Mouse (Mus musculus) adrenal gland, postnatal 36 days (tissue): Measurements from ENCODE around the gene Abhd5. TPM values are rescaled to one million over a fixed set of nuclear protein-coding genes. Genes with fewer than 3 reads are reported as not detected.
A peak's percentile ranks its signal among the peaks of the same experiment; 100 is the strongest.

Source experiments
- DNase-seq, 2 experiments: peaks; one replicate each; pipeline ENCODE4 v3.0.0; 2021; ENCODE audit warnings: mixed read lengths in 1 of 2
- total RNA-seq, 2 experiments: library from RNA; stranded (reverse); gene quantifications; 2 replicates each; pipeline ENCODE4 v1.2.3; 2021

Abhd5 gene
- total RNA-seq, 2 experiments from 2014 or later, result 91.9 to 117 TPM

DNA sequence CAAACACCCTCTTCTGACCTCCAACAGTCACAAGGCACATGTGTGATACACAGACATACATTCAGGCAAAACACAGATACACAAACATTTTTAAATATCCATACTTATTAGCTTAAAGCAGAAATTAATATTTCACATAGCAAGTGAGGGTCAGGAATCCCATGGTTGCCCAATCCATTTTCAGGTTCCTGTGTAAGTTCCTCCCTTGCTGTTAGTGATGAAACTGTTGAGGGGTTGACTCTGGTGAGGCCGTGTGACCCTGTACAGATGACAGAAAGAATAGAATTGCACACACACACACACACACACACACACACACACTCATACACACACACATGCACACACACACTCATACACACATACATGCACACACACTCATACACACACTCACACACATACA is 63.2 kb downstream of the Abhd5 start:
- no peak for DNase-seq

DNA sequence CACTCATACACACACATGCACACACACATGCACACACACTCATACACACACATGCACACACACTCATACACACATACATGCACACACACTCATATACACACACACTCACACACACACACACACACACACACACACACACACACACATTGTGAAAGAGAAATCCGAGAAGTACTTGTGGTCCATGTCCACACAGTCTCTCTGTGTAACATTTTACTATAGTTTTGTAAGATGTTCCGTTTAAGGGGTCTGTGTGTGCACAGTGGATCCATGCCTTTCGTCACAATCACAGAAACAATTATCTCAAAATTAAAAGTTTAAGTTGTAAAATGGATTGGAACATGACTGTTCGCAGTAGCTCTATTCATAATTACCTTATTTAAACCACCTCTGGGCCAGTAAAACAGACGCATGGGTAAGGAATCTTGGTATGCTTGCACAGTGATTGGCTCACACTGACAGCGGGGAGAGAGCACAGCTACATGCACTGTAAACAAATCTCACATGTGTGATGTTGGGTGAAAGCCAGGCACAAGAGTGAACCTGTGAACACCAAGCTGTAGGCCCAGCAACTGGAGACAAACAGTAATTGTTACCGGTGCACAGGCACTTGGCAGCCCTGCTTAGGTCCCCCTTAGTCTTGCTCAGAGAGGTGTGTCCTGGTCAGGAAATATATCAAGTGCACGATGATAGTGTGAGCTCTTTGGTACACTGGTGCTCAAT is 63.8 kb downstream of the Abhd5 start:
- DNase-seq, result no peak

DNA sequence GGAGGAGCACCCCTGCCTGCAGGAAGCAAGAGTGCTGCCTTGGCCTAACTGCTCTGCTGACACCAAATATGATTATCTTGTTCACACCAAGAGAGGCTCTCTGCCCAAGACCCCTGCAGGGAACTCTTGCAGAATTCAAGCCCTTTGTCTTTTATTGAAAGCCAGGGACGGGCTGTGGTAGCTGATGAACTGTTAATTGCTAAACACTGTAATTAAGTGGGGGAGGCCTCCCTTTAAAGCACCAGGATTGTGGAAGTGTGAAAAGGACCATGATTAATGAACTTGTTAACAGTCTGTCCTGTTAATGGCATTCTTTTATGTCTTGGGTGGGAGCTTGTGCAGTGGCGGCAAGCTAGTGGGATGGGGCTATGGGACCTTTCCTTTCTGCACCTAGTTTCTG is 65.2 kb downstream of the Abhd5 start:
- no peak for DNase-seq

DNA sequence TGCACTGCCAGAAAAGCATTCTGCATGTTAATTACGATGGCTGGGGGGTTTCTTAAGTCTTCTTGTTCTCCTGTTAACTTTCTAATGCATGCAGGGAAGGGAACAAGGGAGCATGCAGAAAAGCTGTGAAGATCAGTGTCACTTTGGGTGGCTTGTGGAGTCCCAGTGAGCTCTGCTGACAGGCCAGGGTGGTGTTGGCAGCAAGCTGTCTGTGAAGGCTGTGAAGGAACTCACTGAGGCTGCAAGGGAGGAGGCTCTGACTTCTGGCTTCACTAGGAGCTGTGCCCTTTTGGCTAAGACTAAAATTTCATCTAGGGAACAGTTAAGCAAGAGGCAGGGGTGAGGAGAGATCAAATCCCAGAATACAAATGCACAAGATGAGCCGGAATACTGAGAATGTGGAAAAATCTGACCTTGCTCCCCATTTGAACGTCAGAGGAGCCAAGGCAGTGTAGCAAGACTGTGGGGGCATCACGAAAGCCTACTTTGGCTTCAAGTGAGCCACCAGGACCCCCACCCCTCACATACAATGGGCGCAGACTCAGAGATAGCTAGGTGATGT is 68.9 kb downstream of the Abhd5 start:
- peak in 1 of 2 experiments; percentile 41 for DNase-seq

DNA sequence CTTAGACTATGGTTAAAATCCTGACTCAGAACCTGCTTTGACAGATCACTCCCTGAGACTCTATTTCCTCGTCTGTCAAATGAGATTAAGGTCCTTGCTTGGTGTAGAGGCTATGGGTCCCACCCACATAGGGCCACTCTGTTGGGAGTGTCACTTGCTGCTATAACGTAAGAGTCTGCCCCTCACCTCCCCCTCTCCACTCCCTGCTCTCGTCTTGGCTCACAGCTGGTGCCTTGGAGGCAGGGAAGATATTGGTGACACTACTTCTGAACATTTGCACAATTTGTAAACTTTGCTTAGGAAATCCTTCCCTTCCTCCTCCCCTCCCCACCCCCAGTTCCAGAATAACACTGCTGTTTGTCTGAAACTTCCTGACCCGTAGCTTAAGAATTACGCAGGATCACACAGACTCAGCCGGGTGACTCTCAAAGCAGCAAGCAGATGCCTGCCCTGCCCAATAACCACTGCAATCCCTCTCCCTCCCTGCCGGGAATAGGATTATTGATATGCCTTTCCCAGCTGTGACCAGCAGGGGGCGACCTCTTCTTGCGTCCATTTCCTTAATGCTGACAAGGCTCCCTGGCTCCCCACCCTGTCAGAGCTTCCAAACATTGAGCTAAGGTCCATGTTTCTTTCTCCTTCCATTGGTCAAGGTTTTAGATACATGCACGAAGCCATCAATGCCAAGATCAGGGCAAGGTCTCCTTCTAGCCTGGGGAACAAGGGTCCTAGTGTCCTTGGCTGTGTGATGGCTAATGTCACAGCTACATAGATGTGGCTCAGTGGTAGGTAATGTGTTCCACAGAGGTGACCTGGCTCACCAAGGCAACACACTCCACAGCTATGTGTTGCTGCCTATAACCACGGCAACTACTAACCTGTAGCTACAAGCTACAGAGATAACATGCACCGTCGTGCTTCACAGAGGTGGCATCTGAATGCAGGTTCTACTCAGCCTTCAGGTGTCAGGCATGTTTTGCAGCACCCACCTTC is 69.7 kb downstream of the Abhd5 start:
- peak; percentile 80 to 85 for DNase-seq

DNA sequence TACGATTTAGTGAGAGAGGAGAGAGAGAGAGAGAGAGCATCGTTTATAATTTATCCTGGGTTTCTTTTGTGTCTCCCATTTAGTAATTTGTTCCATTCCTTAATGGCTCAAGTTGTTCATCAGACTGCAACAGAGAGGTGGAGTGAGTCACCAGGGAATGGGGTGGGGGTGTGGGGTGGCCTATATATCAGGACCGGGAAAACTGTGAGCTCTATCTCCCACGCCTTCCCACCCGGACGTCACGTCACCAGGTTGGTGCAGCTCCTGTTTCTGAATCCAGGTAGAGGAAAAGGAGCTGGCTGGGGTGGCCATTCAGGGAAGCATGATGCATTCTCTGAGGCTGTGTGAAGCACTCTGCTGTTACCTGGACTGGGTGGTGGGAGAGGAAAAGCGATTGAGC is 70.5 kb downstream of the Abhd5 start:
- DNase-seq, result no peak

DNA sequence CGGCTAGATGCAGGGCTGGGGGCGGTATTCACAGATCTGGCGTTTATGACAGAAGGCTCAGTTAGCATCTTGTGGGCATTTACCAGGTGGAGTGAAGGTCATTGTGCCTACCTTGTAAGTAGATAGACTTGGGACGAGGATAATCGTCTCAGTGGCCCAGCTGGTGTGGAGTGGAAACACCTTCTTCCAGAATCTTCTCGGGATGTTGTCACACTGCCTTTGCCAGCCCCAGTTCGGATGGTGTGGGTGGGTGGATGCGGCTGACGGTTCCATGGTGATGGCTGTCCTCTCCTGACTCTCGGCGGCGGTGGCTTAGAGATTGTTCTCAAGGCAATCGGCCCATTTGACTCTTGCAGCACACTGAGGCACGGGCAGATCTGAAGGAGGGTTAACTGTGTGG is 71.3 kb downstream of the Abhd5 start:
- DNase-seq, result no peak

DNA sequence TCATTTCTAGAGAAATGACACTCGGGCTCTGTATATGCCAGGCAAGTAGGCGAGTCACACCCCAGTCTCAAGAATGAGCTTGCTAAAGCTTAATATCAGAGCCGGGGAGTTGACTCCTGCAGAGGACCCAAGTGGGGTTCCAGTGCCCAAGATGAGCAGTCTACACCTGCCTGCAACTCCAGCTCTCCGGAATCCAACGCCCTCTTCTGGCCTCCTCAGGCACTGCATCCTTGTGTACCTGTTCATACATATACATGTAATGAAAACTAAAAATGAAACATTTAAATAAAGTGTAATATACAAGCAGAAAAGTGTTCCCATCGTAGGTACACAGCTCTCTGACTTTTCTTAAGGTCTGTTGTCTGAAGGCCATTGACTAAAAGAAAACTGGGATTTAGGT is 71.7 kb downstream of the Abhd5 start:
- no peak for DNase-seq

DNA sequence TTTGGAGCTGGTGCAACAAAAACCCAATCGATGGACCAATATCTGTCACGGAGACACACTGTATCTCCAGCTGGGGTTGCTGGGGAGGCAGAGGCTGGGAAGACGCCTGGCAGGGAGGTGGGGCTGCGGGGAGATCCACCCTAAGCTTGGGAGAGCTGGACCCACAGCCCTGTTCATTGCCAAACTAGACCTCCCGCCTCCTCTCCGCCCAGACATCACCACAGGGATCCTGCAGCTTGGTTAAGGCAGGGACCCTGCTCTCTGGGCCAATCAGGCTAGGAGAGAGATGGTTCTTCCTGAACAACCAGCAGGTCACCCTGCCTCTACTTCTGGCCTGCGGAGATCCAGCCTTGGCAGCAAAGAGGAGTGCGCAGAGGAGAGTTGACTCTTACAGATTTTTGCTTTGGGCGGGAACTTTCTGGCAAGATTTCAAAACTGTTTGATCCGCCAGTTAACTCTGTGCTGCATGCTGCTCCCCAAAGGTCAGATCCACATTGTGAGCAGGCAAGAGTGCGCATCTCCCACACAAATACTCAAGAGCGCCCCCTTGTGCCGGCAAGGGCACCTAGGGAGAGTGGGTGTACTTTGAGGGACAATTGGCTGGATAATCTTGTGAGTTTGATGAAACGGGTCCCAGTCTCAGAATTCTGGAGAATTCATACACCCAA is 73.7 kb downstream of the Abhd5 start:
- peak; percentile 80 to 87 for DNase-seq

DNA sequence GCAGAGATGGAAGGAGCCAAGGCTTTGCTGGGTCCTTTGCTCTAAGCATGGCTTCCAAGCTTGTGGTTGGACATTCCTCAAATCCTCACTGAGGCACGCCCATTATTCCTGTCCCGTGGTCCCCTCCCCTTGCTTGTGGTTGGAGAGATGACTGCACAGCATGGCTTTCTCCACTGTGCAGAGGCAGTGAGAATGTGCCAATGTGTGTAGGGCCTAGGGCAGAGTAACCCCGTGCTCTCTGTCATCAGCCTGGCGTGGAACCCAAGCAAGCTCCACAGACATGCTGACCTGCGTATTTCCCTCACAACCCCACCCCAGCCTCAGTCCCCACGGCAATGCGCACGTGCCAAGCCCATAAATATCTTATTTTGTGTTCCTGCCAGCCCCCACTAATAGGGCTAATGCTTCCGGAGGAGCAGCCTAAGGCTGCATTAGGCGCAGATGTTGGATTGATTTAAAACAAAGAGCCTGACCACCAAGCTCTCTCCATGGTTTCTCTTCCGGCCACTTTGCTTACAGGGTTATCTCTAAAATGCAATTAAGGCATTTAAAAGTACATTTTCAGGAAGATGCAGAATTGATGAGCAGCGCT is 77.7 kb downstream of the Abhd5 start:
- DNase-seq, result no peak

DNA sequence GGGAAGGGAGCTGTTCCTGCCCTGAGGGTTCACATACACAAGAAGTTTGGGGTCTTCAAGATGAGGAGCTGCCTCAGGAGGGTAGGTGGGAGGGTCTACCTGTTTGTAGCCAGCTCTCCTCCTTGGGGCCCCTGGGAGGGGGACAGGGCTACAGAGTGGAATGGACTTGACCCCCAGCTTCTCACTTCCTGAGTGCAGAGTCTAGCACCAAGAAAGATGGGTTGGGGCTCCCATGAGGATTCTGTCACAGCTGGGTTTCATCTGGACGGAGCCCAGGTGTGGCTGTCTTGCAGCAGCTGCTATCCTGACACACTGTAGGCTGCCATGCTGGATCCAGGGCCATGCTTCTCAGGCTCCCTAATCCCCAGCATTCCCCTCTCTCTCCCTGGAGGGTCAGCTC is 78.3 kb downstream of the Abhd5 start:
- no peak for DNase-seq

Other genes with a start within 250 kb of the Abhd5 start
- 100 to 1,000 TPM; 171 to 190 TPM for gene Snrk, start 234.3 kb upstream of the Abhd5 start, total RNA-seq
- gene Ano10, start 57.2 kb upstream of the Abhd5 start, total RNA-seq, result 10 to 100 TPM; 61.7 to 95.9 TPM